Mouse (Mus musculus) heart, embryonic 13.5 days (tissue): ENCODE data around the gene Pfn1. TPM values are rescaled to one million over a fixed set of nuclear protein-coding genes. Genes with fewer than 3 reads are reported as not detected.
A peak's percentile ranks its signal among the peaks of the same experiment; 100 is the strongest.

ENCODE experiments used
- ATAC-seq: fragments of 200-750 bp; cut with Nextera tagmentation; 2 replicates; pipeline ENCODE4 v1.8.0; 2017; ENCODE audit warnings: moderate TSS enrichment; ENCODE audit not compliant: insufficient number of reproducible peaks, low FRiP score, low TSS enrichment; ENCODE audit errors: extremely low read depth
- H3K27ac ChIP-seq: fragments of 300-500 bp; sonication (generic); replicated peaks from 2 replicates; pipeline ENCODE4 v1.5.1; 2015; ENCODE audit warnings: moderate library complexity, mild to moderate bottlenecking, inconsistent platforms
- H3K27me3 ChIP-seq: fragments of 300-500 bp; sonication (generic); replicated peaks from 2 replicates; pipeline ENCODE4 v1.6.1; 2015; ENCODE audit warnings: mild to moderate bottlenecking, inconsistent platforms
- H3K36me3 ChIP-seq: fragments of 300-500 bp; sonication (generic); 2 replicates; pipeline ENCODE4 v1.6.1; 2015; ENCODE audit warnings: mild to moderate bottlenecking, inconsistent platforms
- H3K4me1 ChIP-seq: fragments of 300-500 bp; sonication (generic); 2 replicates; pipeline ENCODE4 v1.6.1; 2015; ENCODE audit warnings: inconsistent platforms
- H3K4me2 ChIP-seq: fragments of 300-500 bp; sonication (generic); 2 replicates; pipeline ENCODE4 v1.6.1; 2015; ENCODE audit warnings: inconsistent platforms, mild to moderate bottlenecking, moderate library complexity
- H3K4me3 ChIP-seq: fragments of 300-500 bp; sonication (generic); 2 replicates; pipeline ENCODE4 v1.5.1; 2015; ENCODE audit warnings: moderate library complexity, mild to moderate bottlenecking, inconsistent platforms
- H3K9ac ChIP-seq: fragments of 300-500 bp; sonication (generic); 2 replicates; pipeline ENCODE4 v1.6.1; 2015; ENCODE audit warnings: inconsistent platforms, mild to moderate bottlenecking, moderate library complexity
- H3K9me3 ChIP-seq: fragments of 300-500 bp; sonication (generic); 2 replicates; pipeline ENCODE4 v1.6.1; 2016; ENCODE audit warnings: inconsistent platforms
- WGBS: fragments of 180-500 bp; shearing (Covaris S2); methylation state at CpG from one replicate; pipeline ENCODE4 v1.1.7; 2015; ENCODE audit warnings: mixed read lengths; 5-methylcytosine and 5-hydroxymethylcytosine counted together
- polyA plus RNA-seq: library from polyadenylated mRNA; unstranded; fragments of >200 nt; fragmentation: Nextera tagmentation; extraction: Ambion mirVana; gene quantifications from 2 replicates; pipeline ENCODE4 v1.2.1, GENCODE M21; 2015

Pfn1 gene
- polyA plus RNA-seq, 1 experiment from 2014 or later: 1,588 TPM

GRCm38 (mm10) chr11:70629557-70629956 lies 24.9 kb downstream of the Pfn1 start:
- Histone ChIP-seq H3K9ac (no peak overlapping the region), H3K4me2 (no peak overlapping the region), H3K9me3 (no peaks in the 10 kb centered on the region), H3K36me3 (no peaks in the 10 kb centered on the region), H3K4me3 (no peak overlapping the region), H3K27ac (no peak overlapping the region), H3K4me1 (no peaks in the 10 kb centered on the region), H3K27me3 (no peaks in the 10 kb centered on the region)
- no peak for ATAC-seq
- WGBS: 50% methylated on average over 5 of the region's 5 CpGs

DNA sequence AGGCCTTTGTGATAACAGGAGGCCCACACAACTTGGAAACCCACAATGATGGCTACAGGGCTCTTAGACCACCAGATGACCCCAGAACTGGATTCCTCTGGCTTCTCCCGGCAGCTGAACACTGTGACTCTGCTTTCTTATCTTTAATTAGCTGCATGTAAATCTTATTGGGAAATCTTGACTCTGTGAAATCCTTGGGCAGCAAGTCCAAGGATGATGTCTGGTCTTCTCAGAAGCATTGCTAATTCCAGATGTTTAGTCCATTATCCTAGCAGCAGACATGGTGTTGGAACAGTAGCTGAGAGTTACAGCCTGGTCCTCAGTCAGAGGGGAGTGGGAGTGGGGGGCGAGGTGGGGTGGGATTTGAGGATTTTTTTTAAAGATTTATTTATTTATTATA lies 26.0 kb downstream of the Pfn1 start:
- no peak overlapping the region for H3K4me2 ChIP-seq
- no peaks in the 10 kb centered on the region for H3K27me3 ChIP-seq
- H3K27ac ChIP-seq: no peak overlapping the region

GRCm38 (mm10) chr11:70626877-70627276 lies 27.6 kb downstream of the Pfn1 start:
- Histone ChIP-seq H3K4me1 (peaks cover 9% of the 10 kb centered on the region), H3K9ac (no peak overlapping the region), H3K4me3 (no peak overlapping the region), H3K9me3 (no peaks in the 10 kb centered on the region), H3K27me3 (no peaks in the 10 kb centered on the region), H3K27ac (no peak overlapping the region), H3K4me2 (no peak overlapping the region), H3K36me3 (no peaks in the 10 kb centered on the region)
- ATAC-seq: no peak
- 74% methylated on average over 4 of the region's 4 CpGs for WGBS

More for the DNA sequence above, 26.0 kb downstream of the Pfn1 start:
- 0 out of 2 replicates have a peak, but pooled peaks cover 3% of the 10 kb centered on the region for H3K4me1 ChIP-seq
- H3K4me3 ChIP-seq: no peak overlapping the region
- H3K36me3 ChIP-seq: no peaks in the 10 kb centered on the region
- H3K9ac ChIP-seq: no peak overlapping the region
- 56% methylated on average over 2 of the region's 2 CpGs for WGBS
- no peaks in the 10 kb centered on the region for H3K9me3 ChIP-seq
- ATAC-seq: no peak

DNA sequence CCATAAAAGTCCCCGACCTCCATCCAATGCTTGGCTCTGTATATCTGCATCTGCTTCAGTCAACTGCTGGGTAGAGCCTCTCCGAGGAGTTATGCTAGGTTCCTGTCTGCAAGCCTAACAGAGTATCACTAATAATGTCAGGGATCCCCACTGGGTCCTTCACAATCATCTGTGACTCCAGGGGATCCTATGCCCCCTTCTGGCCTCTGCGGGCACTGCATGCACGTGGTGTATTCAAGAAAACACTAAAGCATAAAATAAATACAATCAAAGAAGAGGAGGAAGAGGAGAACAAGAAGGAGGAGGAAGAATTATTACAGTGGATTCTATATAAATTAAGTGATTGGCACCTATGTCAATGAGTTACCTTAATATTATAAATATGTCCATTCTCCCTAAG lies 29.0 kb downstream of the Pfn1 start:
- H3K9me3 ChIP-seq: no peaks in the 10 kb centered on the region
- no peak overlapping the region for H3K9ac ChIP-seq
- ATAC-seq: no peak
- H3K27me3 ChIP-seq: no peaks in the 10 kb centered on the region
- no peaks in the 10 kb centered on the region for H3K36me3 ChIP-seq
- H3K4me1 ChIP-seq: peaks cover 9% of the 10 kb centered on the region
- 46% methylated on average over 4 of the region's 4 CpGs for WGBS
- H3K27ac ChIP-seq: no peak overlapping the region
- H3K4me2 ChIP-seq: no peak overlapping the region
- H3K4me3 ChIP-seq: no peak overlapping the region

DNA sequence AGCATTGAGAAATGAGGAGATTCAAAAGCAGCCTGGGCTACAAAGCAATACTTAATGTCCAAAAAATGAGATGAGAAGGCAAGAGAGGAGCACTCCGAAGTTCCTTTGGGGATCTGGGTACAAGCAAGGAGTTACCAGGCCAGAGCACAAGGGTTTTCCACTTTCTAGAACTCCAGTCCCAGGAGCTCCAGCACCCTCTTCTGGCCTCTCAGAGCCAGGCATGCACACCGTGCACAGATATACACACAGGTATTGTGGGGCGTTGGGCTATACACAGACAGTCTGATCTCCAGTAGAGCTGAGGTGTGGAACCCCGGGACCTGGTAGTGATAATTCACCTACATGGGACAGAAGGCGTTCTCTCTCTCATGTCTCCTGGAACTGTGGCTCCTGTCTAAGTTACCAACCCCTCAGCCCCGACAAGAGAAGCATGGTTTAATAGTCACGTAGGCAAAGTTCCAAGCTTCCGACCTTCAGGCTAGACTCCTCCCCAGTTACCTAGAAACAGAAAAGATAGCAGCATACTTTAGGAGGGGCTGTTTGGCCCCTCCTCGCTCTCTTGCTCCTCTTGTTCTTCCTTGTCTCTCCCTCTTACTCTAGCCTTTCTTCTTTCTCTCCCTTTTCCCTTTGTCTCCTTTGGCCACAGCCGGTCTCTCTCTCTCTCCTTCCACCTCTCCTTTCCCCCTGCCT lies 31.2 kb downstream of the Pfn1 start:
- H3K4me3 ChIP-seq: no peak overlapping the region
- 60% methylated on average over 10 of the region's 10 CpGs for WGBS

DNA sequence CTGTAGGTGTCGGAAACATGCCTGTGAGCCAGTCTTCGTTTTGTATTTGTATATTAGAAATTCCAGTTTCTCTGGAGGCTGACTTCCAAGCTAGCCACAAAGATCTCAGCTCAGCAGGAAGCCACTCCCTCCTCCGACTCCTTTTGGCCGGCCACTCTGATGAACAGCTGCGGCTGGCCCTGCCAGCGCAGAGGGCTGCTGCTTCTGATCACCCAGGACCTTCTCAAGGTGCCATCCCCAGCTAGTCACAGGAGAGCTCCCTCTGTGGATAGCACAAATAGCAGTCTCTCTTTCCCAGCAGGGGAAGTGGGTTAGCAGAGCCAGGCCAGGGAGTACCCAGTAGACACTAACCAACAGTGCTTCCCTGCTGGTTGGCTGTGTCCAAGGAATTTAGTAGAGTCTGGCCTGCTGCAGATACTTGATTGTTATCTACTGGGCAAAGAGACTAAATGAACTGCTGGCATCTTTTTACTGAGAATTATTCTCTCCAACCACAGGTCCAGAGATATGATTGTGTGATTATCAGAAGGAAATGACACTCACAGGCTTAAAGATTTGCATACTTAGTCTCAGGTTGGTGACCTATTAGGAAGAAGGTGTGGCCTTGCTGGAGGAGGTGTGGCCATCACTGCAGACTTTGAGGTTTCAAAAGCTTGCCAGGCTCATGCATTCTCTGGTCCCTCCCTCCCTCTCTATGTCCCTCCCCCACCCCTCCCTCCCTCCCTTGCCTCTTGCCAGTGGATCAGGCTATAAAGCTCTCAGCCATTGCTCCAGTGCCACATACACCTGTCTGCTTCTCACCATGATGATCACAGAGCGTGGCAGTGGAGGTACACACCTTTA lies 32.3 kb downstream of the Pfn1 start:
- 28% methylated on average over 7 of the region's 7 CpGs for WGBS

More for the DNA sequence above, 31.2 kb downstream of the Pfn1 start:
- Histone ChIP-seq H3K9ac (no peak overlapping the region), H3K27ac (no peak overlapping the region), H3K36me3 (no peaks in the 10 kb centered on the region), H3K4me1 (peaks cover 9% of the 10 kb centered on the region), H3K27me3 (no peaks in the 10 kb centered on the region), H3K9me3 (no peaks in the 10 kb centered on the region), H3K4me2 (no peak overlapping the region)
- no peak for ATAC-seq

DNA sequence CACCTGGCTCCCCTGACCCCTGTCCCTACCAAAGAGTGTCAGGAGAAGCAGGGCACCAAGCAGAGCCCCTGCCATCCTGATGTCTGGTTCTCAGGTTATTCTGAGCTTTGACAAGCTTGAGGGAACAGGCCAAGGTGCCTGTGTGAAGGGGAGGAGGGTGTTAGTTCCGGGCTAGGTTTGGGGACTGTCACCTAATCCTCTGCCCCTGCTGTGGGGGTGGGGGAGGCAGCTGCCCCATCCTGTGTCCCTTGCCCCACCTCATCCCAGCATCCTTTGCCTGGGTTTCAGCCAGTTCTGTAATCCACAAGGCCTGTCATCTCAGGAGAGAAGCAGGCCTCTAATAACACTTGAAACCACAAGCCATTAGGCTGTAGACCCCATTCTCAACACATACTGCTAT lies 35.3 kb downstream of the Pfn1 start, which contains the start of gene Chrne:
Gene Chrne, minus strand, starts transcription at position 116 of the 400 bp plus-strand sequence.
- Histone ChIP-seq H3K4me1 (peaks cover 27% of the 10 kb centered on the region), H3K36me3 (no peaks in the 10 kb centered on the region), H3K9me3 (no peaks in the 10 kb centered on the region), H3K27ac (no peak within 1 kb of the TSS), H3K4me2 (no peak within 1 kb of the TSS), H3K27me3 (peaks cover 19% of the 10 kb centered on the region), H3K4me3 (no peak within 1 kb of the TSS), H3K9ac (no peak within 1 kb of the TSS)
- WGBS: 19% methylated on average over 1 of the region's 1 CpGs
- ATAC-seq: no peak

More for the DNA sequence above, 32.3 kb downstream of the Pfn1 start:
- H3K36me3 ChIP-seq: no peaks in the 10 kb centered on the region
- H3K27me3 ChIP-seq: peaks cover 4% of the 10 kb centered on the region
- H3K4me1 ChIP-seq: peaks cover 9% of the 10 kb centered on the region
- no peak overlapping the region for H3K27ac ChIP-seq
- no peak for ATAC-seq
- H3K4me2 ChIP-seq: no peak overlapping the region
- H3K9ac ChIP-seq: peak overlapping the region; percentile 50; the same call in 1 of the 2 replicates
- no peaks in the 10 kb centered on the region for H3K9me3 ChIP-seq
- H3K4me3 ChIP-seq: no peak overlapping the region

DNA sequence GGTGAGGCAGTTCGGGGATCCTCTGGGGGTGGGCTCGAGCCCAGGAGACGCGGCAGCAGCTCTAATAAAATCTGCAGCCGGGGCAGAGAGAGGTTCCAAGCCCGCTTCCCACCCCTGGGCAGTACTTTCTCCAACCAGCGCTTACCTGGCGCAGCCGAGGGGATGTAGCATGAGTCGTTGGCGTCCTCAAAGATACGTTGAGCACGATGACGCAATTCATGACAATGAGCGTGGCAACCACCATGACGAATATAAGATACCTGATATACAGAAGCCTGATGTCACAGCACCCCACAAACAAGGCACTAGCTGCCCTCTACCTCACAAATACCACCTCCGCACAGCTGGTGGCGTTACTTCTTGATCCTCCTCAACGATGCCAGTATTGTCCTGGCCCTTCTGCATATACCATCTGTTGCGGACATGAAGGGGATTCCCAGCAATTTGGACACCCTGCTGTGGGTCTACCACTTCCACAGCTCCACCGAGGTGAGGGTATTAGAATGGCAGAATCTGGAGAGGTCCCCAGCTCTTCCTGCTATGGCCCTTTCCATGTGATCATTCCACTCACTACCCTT lies 38.8 kb downstream of the Pfn1 start, which contains the start of gene 4930544D05Rik:
Gene 4930544D05Rik, plus strand, starts transcription at position 333 of the 578 bp plus-strand sequence.
- WGBS: 8% methylated on average over 21 of the region's 21 CpGs
- Histone ChIP-seq H3K4me2 (peak within 1 kb of the TSS; percentile 95), H3K27me3 (peaks cover 19% of the 10 kb centered on the region), H3K36me3 (peaks cover 32% of the 10 kb centered on the region), H3K27ac (peak within 1 kb of the TSS; percentile 58), H3K9me3 (no peaks in the 10 kb centered on the region), H3K4me1 (peaks cover 18% of the 10 kb centered on the region), H3K9ac (peak within 1 kb of the TSS; percentile 82), H3K4me3 (peak within 1 kb of the TSS; percentile 55)
- no peak for ATAC-seq

- no peaks in the 10 kb centered on the region for H3K9me3 ChIP-seq
- peaks cover 18% of the 10 kb centered on the region for H3K4me1 ChIP-seq
- peaks cover 37% of the 10 kb centered on the region for H3K36me3 ChIP-seq
- peak; percentile 58; the same call in 1 of the 2 replicates for ATAC-seq
- peak overlapping the region; percentile 95 for H3K4me2 ChIP-seq
- H3K27me3 ChIP-seq: peaks cover 19% of the 10 kb centered on the region
- H3K9ac ChIP-seq: peak overlapping the region; percentile 82
- H3K27ac ChIP-seq: peak overlapping the region; percentile 58
- H3K4me3 ChIP-seq: peak overlapping the region; percentile 55
- 1% methylated on average over 17 of the region's 17 CpGs for WGBS
Observed at GRCm38 (mm10) chr11:70615074-70615473, 39.4 kb downstream of the Pfn1 start.

DNA sequence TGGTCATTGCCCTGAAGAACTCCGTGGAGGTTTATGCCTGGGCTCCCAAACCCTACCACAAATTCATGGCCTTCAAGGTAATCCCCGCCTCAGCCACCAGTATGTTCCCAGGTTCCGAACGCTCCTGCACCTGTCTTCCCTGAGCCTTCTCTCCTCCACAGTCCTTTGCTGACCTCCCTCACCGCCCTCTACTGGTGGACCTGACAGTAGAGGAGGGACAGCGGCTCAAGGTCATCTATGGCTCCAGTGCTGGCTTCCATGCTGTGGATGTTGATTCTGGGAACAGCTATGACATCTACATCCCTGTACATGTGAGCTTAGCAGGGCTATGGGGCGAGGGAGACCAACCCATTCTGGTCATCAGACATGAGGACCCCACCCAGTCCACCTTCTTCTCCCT lies 41.9 kb downstream of the Pfn1 start:
- WGBS: 76% methylated on average over 7 of the region's 7 CpGs
- peaks cover 18% of the 10 kb centered on the region for H3K4me1 ChIP-seq
- H3K4me2 ChIP-seq: no peak overlapping the region
- peaks cover 17% of the 10 kb centered on the region for H3K27me3 ChIP-seq
- no peaks in the 10 kb centered on the region for H3K9me3 ChIP-seq
- H3K4me3 ChIP-seq: no peak overlapping the region
- no peak overlapping the region for H3K9ac ChIP-seq
- H3K36me3 ChIP-seq: peaks cover 63% of the 10 kb centered on the region
- no peak for ATAC-seq
- H3K27ac ChIP-seq: no peak overlapping the region

DNA sequence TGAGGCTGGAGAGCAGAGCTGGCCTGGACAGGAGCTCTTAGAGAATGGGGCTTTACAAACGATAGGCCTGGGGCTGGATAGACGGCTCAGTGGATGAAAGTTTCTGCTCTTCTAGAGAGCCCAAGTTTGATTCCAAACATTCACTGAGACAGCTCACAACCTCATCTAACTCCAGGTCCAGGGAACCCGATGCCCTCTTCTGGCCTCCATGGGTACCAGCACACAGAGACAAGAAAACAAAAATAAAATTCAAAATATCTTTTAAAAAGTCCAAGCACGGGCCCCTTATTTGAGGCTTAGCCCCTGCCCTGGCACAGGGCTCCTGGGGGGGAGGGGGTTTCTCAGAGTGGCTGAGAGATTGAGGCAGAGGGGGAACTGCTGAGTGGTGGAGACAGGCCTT lies 43.7 kb downstream of the Pfn1 start:
- WGBS: 82% methylated on average over 4 of the region's 4 CpGs
- H3K4me1 ChIP-seq: peaks cover 16% of the 10 kb centered on the region
- no peaks in the 10 kb centered on the region for H3K9me3 ChIP-seq
- 0 out of 2 replicates have a peak, but pooled peaks cover under 1% of the 10 kb centered on the region for H3K27me3 ChIP-seq
- no peak overlapping the region for H3K4me3 ChIP-seq
- H3K27ac ChIP-seq: no peak overlapping the region
- H3K9ac ChIP-seq: no peak overlapping the region
- peaks cover 80% of the 10 kb centered on the region for H3K36me3 ChIP-seq
- no peak overlapping the region for H3K4me2 ChIP-seq
- no peak for ATAC-seq
